Mouse (Mus musculus) gastrocnemius, adult 8-10 months (tissue): ENCODE results near the gene Polr2f. TPM values are rescaled to one million over a fixed set of nuclear protein-coding genes. Genes with fewer than 3 reads are reported as not detected.
A peak's percentile ranks its signal among the peaks of the same experiment; 100 is the strongest.

Source experiments
- DNase-seq, 2 experiments: peaks; one replicate each; pipeline ENCODE4 v3.0.0; 2022; ENCODE audit warnings: low spot score in 2 of 2
- total RNA-seq, 4 experiments: library from RNA; stranded (reverse); gene quantifications; 2 replicates each; pipeline ENCODE4 v1.2.4; 2022

The Polr2f gene
- total RNA-seq: 10 to 100 TPM; 57.8 to 75.3 (median 70.3) TPM

DNA sequence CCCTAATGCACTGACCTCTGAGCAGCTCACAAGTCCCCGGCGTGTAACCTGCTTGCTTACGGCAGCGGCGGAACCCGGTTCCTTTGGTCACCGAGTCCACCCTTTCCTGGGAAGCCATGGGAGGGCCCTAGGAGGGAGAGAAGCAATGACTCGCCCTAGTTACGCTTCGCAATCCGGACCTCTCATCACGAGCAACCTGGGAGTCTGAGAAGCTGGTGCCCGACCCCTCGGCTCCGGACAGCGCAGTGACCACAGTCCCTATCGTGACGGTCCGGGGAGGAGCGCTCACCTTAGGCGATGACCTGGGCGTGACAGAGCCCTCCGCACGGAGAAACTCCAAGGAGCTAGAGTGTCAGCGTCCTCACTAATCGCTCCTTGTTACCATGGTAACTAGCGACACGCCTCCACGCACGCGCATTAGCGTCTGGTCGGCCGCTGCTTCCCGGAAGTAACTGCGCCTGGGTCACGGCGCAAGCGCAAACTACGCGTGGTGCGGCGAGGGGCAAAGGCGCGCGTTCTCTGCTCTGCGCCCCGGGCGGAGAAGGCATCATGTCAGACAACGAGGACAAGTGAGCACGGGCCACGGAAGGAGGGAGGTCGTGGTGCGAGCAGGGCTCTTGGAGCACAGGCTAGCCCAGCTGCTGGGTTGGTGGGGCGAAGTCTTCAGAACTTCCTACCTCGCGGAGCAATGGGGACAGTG lies at the start of gene Polr2f, which contains the start of gene 1700088E04Rik:
Gene Polr2f (plus strand): TSS at position 144 of the 700 bp plus-strand sequence.
Gene 1700088E04Rik (minus strand): TSS at position 388 of the 700 bp plus-strand sequence.
- peak; percentile 85 to 88 for DNase-seq

DNA sequence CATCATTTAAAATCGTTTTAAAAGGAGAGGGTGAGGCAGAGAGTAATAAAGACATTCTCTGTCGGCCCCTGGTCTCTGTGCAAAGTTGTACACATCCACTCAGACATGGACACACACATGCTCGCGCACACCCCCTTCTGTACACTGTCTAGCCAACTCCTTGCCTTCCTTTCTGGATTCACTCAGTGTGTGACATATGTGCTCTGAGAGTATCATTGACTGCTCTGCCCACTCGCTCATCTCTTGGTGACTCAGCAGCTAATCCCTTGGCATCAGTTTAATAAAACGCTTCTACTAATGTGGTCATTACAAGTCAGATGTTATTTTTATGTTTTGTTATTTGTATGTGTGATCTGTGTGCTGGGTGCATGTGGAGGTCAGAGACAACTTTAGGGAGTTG lies 48.5 kb upstream of the Polr2f start:
- DNase-seq: no peak

DNA sequence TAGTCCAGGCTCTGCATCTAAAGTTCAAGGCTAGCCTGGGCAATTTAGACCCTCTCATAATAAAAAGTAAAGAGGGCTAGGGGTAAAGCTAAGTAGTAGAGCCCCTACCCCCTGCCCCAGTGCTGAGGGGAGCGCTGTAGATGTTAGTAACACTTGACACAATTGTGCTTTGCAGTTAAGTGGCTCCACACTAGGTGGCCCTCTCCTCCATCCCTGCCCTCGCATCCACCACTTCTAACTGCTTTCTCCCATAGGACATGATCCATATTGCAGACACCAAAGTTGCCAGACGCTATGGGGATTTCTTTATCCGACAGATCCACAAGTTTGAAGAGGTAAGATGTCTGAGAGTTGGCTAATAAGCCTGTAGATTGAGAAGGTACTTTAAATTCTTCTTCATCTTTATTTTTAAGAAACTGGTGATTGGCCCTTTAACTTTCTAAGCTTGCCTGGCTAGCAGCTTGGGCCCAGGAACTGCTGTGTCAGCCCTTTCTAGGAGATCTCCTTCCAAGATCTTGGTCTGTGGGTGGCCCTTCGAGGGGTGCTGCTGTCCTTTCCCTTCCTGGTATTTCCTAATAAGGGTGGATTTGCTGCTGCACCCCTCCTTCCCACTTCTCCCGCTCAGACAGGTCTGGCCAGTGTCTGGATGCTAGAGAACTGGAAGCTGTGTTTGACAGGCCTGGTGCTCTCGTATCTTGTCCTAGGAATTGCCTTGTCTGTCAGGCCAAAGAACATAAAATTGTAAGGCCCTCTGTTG lies 47.5 kb upstream of the Polr2f start:
- DNase-seq: no peak

DNA sequence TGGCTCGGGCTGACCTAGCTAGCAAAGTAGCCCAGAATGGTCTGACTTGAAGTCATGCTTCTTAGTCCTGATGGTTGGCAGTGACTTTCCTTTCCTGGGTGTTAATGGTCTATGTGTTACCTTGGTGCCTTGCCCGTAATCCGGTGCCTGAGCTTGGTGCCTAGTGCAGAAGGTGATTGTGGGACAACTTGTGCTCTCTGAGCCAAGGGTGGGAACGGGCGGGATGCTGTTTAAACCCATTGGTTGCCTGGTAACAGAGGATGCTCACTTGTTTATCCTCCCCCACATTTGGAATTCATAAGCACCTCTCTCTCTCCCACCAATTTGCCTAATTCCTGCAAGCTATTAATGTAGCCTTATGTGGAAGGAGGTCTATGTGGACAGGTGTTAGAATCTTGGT lies 45.3 kb upstream of the Polr2f start:
- DNase-seq: no peak

DNA sequence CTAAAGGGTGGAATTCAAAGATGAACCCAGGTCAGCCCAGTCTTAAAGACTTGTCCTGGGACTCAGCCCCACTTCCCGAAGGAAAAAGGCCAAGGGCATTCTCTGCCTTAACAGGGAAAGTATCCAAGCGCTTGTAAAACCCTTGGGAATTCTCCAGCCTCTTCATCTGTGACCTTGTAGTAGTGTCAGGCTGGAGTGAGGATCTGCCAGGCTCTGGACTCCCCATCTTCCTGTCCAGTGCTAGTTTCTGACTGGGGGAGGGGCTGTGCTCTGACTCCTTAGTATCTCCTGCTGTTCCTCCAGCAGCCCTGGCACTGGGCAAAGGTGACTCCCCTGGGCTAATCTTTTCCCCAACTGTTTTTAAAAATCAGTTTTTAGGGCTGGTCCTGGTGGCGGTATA lies 44.3 kb upstream of the Polr2f start:
- DNase-seq: no peak

DNA sequence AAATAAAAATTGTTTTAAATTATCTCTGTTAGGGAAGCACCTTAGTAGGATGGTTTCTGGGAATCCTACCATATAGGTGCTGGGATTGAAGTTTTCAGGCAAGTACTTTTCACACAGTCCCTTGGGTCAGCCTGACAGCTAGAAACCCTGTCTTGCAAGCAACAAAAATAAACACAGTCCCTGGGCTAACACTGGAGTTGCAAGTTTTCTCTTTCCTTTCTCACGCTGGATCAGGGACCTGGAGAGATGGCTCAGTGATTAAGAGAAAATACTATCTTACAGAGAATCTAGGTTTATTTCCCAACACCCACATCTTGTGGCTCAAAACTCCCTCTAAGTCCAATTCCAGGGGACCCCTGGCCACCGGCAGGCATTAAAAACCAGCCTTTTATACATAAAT lies 43.7 kb upstream of the Polr2f start:
- DNase-seq: no peak

DNA sequence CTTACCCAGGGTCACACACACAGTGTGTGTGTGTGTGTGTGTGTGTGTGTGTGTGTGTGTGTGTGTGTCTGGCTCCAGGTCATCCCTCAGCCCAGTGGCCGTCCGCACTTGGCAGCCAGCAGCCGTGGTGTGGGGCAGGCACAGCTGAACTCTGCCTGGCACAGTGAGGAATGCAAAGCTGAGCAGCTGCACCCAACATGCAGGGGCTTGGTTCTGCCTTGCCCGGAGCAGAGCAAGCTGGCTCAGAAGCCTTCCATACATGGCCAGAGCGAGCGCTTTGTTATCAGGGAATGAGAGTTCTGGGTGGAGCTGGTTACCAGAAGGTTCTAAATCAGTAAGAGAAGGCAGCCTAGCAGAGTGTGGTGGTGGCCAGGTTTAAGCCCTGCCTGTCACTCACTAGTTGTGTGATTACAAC lies 43.2 kb upstream of the Polr2f start:
- peak; percentile 70 to 78 for DNase-seq

DNA sequence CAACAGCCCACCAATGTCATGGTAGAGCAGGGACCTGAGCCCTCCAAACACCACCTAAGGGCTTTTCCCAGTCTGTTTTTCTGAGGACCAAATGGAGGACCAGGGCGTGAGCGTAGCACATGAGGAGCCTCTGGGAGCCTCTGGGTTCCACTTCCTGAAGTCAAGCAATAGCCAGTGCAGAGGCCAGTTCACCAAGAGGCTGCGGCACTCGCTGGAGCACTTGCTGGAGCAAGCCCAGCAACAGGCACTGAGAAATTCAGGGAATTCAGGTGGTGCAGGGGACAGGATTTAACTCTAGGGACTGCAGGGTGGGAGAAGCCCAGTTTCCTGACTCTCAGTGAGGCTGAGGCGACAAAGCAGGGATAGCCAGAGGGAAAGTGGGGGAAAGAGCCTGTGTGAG lies 42.6 kb upstream of the Polr2f start:
- DNase-seq: no peak

DNA sequence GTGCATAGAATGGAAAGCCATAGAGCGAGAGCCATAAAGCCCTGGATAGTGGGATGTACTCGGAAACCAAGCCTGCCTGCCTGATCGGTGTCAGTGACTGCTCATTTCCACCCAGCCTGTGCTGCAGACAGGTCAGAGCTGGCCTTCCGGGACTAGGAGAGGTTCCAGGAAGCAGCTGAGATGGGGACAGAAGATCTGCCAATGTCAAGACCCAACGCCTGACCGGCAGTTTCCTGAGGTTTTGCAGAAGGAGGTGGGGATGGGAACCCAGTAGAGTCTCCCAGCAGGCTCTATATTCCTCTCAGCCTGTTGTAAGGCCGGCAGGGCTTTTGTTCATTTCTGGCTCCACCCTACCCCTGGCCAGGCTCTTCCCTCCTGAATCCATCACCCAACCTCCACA lies 41.9 kb upstream of the Polr2f start:
- DNase-seq: no peak

DNA sequence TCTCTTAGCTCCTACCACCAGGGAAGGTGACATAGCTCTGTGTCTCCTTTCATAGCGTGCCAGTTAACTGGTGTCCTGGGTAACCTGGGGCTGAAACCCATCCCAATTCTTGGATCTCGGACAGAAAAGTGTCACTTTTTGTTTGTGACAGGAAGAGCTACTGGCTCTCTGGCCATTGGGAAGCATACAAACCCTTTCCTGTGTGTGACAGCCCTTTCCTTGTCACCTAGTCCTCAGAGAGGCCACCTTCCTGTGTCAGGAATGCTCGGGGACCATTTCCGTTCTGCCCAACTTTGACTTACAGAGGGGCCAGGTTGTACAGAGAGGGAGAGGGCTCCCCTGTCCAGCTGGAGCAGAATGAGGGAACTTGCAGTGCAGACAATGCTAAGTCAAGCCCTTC lies 41.4 kb upstream of the Polr2f start:
- DNase-seq: no peak

DNA sequence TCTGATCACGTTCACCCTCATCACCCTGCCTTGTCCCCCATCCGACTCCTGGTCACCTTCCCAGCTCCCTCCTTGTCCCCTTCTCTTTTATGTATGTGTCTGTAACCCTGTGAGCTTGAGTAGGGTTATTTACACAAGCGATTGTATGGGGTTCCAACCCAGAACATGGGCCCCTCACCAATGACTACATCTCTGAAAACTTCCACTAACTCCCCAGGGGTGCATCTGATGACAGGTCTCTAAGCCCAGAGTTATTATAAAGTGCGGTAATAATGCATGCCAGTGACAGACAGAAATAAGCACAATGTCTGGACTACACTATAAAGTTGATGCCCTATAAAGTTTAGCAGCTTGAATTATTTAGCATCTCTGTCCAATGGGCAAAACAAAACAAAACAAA lies 40.4 kb upstream of the Polr2f start:
- no peak for DNase-seq

DNA sequence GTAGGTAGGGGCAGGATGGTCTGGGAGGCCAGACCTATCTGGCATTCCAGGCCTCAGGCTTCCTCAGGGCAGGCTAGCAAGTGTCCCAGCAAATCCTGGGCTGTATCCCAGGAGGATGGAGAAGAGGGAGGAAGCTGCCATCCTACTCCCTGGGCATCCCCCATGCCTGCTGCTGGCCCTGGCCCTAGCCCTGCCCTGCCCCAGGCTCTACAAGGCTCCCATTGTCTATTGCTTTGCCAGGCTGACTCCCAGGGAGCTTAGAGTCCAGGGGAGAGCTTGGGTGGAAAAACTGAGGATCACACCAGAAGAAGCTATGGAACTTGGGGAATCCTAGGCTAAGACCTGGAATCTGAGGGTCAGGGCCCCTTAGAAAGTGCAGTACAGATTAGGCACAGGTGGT lies 39.3 kb upstream of the Polr2f start:
- no peak for DNase-seq

DNA sequence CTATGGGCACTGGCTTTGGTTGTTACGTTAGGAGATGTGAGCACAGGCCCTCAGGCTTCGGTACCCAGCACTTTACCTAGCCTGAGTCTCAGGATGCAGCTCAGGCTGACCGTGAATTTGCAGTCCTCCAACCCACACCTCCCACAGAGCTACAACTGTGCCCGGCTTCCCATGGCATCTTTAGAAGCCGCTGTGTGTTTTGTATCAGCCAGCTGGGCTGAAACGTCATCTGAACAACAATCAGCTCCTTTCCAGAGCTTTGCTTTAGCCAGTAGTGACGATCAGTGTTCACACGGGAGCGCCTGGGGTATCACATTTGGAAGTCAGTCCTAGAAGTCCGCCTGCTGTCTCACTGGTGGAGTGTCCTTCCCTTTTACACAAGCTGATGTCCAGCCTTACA lies 37.5 kb upstream of the Polr2f start:
- DNase-seq: no peak

DNA sequence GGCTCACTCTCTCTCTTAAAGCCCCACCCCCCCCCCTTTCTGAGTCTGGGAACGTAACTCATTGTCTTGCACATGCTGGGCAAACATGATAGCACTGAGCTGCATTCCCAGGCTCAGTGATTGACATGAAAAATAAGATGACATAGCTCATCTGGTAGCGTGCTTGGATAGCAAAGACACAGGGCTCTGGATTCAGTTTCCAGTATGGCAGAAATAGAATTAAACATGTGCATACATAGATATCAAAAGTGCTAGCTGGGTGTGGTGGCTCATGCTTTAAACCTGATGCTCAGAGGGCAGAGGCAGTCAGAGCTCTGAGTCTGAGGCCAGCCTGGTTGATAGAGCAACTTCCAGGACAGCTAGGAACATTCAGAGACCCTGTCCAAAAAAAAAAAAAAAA lies 35.0 kb upstream of the Polr2f start:
- DNase-seq: no peak

DNA sequence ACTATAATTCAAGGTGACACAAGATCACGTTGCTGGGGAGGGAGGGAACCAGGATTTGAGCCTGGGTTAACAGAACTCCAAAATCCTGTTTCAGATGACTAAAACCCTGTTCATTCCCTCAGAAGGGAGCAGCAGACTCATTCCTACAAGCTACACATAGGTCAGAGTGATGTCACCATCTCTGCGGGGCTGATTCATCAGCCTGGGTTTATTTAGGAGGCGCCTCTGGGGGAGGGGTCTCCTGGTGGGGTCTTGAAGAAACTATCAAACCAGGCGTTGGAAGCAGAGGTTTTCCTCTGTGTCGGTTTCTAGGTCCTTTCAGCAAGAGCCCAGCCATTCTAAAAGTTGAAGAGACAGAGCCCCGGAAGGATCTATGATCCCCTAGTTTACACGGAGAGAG lies 32.8 kb upstream of the Polr2f start:
- DNase-seq: no peak

DNA sequence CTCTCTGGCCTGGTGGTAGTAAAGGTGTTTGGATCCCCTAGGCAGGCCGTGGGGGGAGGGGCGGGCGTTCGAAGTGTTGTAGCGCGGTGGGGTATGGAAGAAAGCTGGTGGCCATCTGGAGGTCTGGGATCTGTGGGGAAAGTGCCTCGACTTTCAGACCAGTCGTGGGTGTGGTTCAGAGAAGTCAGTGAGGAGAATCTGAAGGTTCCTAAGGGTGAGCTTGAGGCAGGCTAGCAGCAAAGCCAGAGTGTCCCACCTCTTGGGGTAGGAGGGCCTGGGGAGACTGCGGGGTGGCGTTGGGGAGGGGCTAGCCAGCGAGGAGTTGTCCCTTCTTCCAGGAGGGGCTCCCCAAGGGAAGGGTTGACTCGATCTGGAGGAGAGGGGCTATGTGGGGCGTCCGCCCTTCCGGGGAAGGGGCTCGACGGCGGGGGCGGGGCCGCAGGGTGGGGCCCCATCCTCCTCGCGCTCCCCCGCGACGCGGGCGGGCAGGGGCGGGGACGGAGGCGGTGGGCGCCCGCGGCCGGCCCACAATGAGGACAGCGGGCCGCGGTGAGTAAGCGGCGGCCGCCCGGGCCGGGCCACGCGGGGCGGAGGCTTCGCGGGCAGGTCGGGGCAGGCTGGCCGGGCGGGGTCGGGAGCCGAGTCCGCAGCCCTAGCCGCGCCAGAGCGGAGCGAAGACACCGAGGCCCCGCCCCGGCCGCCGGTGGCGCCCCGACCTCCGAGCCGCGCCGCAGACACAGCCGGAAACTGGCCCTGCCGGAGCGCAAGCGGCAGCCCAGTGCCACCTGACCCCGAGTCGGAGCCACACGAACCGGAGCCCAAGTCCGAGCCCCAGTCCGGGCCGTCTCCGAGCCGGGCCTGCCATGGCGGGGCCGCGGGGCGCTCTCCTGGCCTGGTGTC lies 32.1 kb upstream of the Polr2f start, which contains the start of gene Micall1:
Gene Micall1 (plus strand): TSS at position 478 of the 900 bp plus-strand sequence.
- DNase-seq: peak; percentile 48 to 62

DNA sequence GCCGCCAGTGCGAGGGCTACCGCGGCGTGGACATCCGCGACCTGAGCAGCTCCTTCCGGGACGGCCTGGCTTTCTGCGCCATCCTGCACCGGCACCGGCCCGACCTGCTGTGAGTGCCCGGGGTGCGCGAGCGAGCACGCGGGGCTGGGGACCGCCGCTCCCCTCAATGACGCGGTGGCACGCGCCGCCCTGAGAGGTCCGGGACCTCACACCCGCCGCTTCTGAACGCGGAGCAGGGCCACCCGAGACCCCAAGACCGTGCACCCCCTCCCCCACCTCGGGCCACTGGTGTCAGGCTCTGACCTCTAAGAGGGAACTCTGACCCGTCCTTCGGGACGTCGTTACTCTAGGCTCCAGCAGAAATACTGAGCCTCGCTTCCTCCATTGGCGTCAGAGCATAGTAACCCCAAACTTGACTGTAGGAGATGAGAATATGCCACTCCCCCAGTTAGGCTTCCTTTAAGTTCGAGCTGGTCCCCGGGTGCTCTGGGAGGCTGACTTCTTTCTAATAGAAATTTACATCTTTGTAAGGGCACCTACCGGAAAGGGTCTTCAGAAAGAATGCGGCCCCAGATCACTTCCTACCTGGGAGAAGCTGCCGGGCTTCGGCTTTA lies 31.4 kb upstream of the Polr2f start:
- DNase-seq: no peak

DNA sequence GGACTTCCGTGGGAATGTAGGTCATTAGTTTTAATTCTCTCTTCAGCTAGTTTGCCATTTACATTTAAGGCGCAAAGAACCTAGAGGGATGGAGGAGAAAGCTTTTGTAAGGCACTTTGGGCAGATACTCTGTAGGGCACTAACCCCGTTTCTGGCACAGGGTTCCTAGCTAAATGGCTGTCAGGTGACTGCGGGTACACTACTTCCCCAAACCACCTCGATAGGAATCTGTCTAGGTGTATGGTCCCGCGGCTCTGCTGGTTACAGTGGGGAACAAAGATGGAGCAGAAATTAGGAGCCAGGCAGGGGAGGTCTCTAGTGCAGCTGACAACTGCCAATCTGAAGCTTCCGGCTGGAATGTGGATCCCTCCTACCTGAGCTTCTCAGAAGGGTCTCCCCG lies 30.8 kb upstream of the Polr2f start:
- DNase-seq: no peak

DNA sequence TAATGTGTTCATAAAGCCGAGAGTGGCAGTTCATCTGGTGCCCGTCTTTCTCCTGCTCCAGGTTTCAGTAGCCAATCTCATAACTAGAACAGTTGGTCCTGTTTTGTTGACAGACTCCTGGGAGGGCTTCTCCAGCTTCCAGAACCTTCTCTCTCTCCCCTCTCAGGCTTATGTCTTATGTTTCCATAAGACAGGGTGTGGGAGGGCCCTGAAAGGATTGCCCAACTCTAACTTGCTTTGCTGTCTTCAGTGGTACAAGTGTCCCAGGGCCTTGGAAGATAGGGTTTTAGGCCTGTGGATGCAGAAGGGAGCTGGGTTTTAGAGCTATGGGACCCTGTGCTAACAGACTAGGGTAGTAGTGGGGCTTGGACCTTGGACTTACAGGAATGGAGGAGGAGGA lies 30.3 kb upstream of the Polr2f start:
- DNase-seq: no peak

DNA sequence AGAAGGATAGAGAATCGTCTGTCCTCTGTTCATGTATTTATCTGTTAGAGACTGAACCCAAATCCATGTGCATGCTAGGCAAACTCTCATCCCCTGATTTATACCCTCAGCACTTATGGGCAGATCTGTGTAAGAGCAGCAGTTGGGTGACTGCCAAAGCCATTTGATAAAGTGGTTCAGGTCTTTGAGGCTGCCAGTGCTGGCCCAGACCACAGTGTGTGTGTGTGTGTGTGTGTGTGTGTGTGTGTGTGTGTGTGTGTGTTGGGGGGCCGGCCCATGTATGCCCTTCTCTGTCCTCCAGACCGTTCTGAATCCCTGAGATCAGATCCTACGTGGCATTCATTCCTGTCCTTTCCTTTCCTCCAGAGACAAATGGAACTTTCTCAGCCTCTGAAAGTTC lies 29.0 kb upstream of the Polr2f start:
- DNase-seq: no peak

DNA sequence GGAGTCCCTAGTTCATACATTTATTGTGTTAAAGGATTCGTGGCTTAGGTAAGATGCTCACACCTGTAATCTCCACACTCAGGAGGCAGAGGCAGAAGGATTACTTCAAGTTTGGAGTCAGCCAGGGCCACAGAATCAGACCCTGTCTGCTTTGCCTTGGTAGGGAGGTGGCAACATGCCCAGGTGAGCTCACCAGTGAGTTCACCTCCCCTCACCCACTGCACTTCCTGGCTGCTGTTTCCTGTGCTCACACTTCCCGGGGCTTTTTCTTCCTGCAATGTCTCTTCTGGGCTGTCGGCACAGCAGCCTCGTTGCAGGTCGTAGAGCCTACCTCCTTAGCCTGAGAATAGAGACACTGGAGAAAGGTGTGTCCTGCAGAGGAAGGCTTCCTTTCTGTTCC lies 25.5 kb upstream of the Polr2f start:
- DNase-seq: no peak
